Mouse (Mus musculus) heart, adult 9 months (tissue): ENCODE results near the gene Insig1.

ENCODE experiments used
- DNase-seq, 2 experiments: peaks; one replicate each; pipeline ENCODE4 v3.0.0; 2022; ENCODE audit warnings: low spot score in 2 of 2

The Insig1 gene

DNA sequence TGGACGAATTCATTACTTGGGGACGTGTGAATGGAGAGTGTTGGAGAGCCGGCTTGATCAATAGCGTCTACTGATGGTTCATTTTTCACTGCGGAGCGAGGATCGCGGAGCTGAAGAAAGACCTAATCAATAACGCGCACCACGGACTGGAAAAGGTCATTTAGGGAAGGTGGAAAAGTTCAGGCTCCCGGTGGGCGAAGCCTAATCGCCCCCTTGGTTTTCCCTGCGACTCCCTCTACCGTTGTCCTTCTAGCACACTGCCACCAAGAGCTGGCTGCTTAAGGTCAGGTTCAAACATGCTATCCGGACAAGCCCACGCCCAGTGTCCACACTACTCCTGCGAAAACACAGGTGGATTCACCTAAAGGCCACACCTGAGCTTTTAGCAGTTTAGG, 47.4 kb downstream of the Insig1 start:
- DNase-seq = no peak

DNA sequence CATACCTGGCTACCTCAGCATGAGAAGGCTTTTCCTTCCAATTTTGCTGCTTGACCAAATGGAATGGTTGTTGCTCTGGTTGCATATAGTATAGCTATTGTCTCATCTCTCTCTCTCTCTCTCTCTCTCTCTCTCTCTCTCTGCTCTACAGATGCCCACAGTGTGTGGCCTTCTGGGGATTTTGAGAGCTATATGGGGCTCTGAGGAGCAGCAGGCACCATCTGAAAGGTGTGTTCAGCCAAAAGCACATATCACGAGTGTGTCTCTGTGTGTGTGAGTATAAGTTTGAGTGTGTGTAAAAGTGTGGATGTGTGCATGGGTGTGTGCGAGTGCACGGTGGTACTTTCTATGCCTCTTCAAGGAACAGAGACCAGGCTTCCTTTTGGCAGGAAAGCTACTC, 48.4 kb downstream of the Insig1 start:
- no peak for DNase-seq

DNA sequence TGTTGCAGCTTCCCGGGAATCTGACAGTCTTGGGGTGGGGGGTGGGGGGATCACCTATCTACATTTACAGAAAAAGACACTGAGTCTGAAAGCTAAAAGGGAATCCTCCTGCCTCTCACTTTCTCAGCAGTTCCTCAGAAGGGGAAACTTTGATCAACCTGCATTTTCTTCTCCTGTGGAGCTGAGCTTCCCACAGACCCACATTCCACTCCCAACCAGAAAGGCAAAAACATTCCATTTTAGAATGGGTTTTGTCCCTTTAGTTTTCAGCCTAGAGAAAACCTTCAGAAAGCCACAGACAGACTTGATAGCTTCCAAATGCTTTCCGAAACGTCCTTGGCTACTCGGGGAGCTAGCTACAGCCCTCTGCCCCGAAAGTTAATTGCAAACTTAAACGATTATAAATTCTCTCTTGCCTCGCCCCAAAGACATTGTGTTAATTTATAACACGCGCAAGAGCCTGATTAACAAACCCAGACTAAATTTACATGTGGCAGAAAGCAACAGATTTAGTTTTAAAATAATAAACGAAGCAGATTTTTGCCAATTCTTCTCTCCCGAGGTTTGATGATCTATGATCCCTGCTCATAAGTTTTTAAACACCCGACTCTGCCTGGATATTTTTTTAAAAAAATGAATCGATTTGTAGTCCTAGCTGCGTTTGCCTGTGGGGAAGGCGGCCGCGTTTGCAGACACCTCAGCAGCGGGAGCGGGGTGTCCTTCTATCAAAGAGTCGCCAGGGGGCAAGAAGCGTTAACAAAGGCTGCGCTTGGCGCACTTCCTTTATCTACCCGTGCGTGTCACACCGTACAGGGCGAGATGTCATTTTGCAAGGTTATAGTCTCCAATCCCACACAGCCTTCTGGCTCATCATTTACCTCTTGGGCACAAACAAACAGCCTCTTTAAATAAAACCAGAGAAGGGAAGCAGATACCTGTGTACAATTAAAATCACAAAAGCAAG, 51.6 kb downstream of the Insig1 start:
- peak; percentile 16 to 41 for DNase-seq

DNA sequence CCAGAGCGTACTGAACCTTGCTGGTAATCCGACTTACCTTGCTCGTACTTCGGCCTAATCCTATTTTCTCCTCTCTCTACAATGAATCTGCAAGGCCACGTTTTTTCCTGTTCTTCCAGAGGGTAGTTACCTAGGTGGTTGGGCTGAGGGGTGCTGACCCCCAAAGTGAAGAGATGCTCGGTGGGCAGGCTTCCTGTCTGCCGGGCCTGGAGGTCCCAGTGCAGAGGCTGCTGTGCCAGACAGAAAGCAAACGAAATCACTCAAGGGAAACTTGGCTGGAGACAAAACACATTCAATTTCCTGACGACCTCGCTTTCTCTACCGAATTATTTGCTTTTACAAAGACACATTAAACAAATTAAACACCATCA, 52.3 kb downstream of the Insig1 start:
- no peak for DNase-seq

DNA sequence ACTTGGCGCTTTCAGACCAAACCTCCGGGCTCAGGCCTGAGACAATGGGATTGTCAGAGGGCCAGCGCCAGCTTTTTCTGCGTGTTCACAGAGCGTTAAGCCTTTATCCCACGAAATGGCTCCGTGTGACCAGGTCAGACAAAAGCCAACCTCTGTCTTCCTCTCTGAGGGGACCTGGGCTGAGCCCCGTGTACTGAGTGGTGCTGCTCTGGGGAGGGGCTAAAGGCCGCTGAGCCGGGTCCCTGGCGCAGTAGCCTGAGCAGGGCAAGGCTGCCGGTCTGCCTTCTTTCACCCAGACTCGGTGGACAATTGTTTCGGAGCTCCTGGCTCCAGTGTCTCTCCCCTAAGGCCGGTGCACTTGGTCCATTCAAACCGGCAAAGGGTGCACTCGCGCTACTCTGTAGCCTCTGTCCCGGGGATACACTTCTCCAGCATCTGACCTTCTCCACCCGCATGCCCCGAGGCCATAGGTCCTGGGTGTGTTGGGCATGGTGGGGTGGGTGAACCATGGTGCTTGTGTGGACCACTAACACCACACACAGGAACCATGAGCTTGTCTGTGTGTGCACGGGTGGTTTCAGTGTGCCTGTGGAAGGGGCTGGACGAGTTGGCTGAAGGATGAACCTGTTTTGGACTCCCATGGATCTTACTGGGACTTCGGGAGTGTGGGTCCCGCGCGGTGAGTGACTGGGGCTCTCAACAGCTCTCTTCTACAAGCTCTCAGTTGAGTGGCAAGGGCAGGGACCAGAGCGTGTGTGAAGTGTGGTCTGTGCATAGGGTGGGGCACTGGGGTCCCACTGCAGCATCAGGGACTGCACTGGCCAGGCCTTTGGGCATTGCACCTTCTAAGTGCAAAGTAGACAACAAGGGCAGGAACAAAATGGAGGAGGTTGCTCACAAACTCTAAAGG, 53.4 kb downstream of the Insig1 start:
- DNase-seq = no peak
